Mouse (Mus musculus): ENCODE measurements around the gene Tgfbr2. TPM values are rescaled to one million over a fixed set of nuclear protein-coding genes. Genes with fewer than 3 reads are reported as not detected.

Gene Tgfbr2
- total RNA-seq, 2 experiments from 2014 or later = 9.6 to 11.2 TPM

DNA sequence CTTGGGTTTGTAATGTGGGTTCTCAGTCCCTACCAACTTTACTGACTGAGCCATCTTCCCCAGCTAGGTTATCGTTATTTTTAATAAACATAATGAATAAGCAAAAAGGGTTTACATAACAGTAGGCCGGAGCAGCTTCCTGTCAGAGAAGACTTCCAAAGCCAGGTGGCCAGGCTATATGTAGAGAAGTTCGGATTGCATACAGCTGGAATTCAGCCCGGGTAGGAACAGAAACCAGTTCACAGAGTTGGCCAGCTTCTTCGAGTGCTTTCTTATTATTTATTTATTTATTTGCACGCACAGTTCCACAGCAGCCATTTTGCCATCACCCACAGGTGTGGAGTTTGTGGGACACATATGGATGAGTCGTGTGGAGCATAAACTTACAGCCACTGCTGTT, 53.7 kb downstream of the Tgfbr2 start:
- DNase-seq (ENCODE audit: low spot score in 2 of 2) = no peak

DNA sequence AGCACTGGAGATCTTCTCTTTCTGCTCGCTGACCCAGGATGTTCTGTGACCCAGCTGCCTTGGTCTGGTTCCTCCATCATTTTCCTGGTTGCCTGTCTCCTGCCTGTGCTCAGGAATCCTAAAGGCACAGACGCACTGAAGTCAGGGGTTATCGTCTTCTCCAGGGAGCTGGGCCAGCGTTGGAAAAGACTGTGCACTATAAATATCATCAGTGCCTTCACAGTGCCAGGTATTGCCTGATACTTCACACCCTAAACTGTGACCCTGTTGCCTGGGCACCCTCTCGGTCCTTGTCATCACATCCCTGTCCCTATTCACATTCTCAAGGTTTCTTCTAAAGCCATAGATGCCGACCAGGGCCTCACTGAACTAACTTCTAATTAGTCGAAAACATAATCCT, 55.2 kb downstream of the Tgfbr2 start:
- no peak for DNase-seq (ENCODE audit: low spot score in 2 of 2)

DNA sequence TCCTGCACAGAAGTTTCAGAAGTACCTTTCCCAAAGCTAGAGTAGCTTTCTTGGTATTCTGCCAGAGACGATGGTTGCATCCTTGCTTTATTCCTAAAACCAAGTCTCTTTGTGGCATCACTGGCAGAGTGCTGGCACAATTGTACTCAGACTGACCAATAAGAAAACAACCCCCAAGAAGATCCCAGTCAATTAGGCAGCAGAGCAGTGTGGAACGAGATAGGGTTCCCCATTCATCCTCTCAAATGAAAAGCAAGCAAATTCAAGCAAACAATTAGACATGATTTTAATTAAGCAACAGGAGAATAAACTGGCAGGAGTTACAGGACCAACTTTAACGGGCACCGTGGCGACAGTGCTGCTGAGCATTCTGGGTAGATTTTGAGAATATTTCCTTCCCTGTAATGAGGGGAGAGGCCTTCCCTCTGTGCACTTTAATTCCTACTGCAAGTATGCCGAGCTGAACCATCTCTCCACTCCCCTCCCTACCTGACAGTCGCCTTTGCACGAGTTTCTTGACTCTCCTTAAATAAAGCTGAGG, 56.8 kb downstream of the Tgfbr2 start:
- DNase-seq (ENCODE audit: low spot score in 2 of 2) = no peak

DNA sequence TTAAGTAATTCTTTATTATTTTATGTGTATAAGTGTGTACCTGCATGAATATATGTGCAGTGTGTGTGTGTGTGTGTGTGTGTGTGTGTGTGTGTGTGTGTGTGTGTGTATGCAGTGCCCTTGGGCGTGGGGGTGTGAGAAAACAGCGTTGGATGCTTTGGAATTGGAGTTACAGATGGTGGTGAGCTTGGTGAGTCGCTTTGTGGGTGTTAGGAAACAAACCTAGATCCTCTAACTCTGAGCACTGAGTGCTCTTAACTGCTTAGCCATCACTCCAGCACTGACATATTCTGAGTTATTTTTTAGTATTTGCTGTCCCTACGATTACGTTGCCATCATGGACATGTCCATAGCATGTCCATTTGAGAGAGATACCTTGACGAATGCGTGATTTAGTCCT, 59.3 kb downstream of the Tgfbr2 start:
- peak in 1 of 2 experiments; percentile 54 for DNase-seq (ENCODE audit: low spot score in 2 of 2)

DNA sequence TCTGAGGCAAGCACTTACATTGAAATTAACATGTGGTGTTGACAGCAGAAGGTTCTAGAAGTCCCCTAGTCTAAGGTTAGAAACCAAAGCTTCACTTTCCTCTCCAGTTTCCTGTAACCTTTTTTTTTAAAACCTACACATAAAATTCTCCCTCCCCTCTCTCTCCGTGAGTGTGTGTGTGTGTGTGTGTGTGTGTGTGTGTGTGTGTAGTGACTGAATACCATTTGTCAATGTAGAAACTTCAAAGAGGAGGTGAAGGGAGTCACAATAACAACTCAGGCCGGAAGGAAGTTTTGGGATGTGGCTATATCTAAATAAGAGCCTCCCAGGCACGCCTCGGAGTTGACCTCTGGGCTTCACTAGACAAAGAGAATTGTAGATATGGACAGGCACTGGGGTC, 60.8 kb downstream of the Tgfbr2 start:
- DNase-seq (ENCODE audit: low spot score in 2 of 2) = no peak

DNA sequence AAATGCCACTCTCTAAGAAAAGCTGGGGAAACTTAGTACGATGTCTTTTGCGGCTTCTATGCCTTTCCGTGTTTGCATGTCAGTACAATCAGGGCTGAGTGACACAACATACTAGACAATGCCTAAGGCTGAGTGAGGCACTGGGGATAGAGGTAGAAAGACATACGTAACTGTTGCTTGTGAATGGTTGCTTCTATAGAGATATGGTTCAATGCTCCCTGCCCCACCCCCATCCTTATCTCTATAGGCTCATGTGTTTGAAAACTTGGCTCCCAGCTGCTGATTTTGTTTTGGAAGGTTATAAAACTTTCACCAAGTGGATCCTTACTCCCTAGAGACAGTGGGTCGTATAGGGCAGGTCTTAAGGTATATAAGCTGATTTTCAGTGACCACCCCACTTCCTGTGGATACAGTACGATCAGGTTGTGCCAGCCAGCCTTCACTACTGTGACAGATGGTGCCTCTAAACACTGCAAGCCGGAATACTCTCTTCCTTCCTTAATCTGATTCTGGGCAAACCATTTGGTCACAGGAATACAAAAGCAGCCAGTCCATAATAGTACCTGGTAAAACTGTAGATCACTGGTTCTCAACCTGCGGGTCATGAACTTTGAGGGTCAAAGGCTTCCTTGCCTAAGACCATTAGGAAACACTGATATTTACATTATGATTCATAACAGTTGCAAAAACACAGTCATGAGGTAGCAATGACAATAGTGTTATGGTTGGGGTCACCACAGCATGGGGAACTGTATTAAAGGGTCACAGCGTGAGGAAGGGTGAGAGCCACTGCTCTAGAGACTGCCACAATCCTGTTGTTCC, 63.8 kb downstream of the Tgfbr2 start:
- DNase-seq (ENCODE audit: low spot score in 2 of 2) = no peak

DNA sequence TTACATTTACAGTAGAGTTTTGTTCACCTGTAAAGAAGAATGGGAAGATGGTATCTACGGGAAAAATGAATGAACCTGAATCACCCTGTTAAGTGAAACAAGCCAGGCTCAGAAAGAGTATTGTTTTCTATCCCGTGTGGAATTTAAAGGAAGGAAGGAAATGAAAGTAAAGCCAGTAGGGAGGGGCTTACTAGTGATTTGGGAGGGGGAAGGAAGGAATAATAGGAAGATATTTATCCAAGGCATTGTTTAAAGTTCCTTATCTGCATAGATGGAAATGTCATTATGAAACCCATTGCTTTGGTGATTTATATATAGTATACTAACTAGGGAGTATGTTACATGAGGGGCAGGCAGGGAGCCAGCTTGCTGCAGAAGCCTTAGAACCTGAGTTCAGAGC, 66.4 kb downstream of the Tgfbr2 start:
- no peak for DNase-seq (ENCODE audit: low spot score in 2 of 2)

DNA sequence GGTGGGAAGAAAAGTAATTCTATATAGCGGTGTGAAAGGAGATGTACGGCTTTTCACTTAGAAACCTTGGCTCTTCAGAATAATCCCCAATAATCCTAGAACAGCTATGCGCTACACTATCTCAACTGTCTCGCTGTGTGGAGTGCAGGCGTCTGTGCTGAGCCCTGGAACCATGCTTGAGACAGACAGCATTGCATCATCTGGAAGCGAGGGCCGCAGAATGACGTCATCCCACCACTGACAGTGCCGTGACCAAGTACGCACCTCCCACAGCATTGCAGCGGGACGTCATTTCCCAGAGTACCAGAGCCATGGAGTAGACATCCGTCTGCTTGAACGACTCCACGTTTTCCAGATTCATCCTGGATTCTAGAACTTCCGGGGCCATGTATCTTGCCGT, 70.4 kb downstream of the Tgfbr2 start:
- no peak for DNase-seq (ENCODE audit: low spot score in 2 of 2)

DNA sequence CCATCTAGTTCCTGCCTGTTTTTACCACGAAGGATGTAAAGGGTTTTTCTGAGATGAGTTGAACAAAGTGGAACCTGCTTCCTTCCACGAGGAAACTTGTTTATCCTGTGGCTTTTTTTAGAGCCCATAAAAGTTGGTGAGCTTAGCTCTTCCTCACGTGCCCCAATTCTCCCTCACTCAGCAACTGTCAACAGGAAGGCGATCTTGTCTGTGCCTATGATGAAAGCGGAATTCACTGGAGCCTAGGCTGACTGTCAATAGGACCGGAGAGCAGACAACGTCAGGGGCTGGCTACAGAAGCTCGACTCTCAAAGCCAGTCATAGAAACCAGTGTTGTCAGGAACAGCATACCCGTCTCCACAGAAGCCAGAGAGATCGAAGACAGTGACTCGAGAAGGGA, 73.3 kb downstream of the Tgfbr2 start:
- DNase-seq (ENCODE audit: low spot score in 2 of 2) = no peak

DNA sequence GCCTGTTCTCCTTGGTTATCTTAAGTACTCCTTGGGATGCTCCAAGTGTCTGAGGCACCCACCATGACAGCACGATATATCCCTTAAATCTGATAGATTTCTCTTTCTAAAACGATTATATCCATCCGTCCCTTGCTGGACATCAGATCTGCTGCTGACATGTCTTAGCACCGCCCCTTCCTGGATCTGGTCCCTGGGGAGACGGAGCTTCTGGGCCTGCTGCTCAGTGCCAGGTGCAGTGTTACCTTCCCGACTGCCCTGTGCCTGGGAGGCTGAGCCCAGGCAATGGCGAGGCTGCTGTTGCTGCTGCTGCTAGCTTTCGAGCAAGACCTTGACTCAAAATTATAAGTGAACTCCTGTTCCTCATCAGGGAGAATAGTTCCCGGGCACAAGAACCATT, 75.1 kb downstream of the Tgfbr2 start:
- no peak for DNase-seq (ENCODE audit: low spot score in 2 of 2)

DNA sequence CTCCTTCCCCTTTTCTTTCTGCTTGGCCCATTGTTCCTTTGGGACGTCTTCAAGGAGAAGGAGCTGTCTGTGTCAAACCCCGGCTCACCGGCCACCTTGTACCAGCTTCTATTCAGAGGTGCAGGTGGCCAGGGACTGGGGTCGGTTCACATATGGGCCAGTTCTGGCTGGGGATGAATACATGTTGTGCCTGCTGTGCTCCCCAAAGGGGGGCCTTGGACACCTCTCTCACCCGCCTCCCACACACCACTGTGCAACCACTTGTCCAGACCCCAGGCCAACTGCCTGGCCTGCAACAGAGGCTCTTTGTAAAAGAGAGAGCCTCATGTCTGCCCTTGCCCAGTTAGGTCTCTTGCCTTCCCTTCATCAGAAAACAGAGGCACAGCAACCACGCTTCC, 75.6 kb downstream of the Tgfbr2 start:
- DNase-seq (ENCODE audit: low spot score in 2 of 2) = no peak

DNA sequence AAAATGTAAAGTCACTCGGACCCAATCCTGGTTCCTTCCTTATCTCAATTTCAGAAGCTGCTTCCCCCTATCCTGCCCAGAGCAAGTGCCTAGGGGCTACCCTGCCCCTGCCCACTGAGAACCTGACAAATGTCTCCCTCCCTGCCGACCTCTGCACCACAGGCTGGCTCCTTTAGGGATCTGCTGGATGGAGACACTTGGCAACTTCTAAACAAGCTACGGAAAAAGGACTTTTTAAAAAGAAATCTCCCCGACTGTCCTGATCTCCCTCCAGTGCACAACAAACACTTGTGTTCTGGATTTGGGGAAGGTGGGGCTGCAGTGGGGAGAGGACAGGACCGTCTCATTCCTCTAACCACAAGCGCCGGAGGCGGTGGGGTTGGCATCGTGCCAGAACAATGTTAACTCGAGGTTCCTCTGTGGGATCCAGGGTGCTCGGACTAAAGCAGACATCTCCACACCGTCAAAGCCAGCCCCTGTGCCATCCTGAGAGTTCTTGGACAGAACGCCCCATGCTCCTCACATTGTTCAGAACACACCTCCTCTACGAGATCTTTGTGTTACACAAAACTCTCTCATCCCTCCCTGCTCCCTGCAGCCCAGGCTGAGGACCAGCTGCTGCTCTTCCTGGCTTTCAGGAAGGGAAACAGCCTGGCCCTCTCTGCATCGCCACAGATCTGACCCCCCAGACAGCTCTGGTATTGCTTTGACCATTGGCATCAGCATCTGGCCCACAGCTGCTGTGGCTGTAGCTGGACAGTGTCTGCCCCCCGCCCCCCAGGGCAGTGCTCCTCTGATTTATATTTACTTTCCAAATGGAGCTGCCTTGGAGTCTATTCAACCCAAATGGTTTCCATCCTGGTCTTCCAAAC, 76.2 kb downstream of the Tgfbr2 start:
- no peak for DNase-seq (ENCODE audit: low spot score in 2 of 2)

DNA sequence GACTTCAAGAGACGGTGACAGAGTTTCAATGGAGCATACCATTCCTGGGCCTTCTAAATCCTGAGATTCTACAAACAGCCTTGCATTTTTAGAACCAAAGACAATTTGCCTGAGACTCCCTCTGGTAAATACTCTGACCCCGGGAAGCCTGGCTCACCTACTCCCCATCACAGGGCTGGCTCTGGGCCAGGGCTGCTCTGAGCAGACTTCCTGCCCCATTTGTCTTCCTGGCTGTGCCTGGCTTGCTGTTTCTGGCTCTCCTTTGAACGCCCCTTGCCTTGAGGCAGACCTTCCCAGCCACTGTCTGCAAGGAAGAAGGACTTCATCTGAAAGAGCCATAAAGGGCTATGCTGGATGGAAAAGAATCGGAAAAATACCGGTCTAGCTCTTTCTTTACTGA, 83.2 kb downstream of the Tgfbr2 start:
- no peak for DNase-seq (ENCODE audit: low spot score in 2 of 2)

DNA sequence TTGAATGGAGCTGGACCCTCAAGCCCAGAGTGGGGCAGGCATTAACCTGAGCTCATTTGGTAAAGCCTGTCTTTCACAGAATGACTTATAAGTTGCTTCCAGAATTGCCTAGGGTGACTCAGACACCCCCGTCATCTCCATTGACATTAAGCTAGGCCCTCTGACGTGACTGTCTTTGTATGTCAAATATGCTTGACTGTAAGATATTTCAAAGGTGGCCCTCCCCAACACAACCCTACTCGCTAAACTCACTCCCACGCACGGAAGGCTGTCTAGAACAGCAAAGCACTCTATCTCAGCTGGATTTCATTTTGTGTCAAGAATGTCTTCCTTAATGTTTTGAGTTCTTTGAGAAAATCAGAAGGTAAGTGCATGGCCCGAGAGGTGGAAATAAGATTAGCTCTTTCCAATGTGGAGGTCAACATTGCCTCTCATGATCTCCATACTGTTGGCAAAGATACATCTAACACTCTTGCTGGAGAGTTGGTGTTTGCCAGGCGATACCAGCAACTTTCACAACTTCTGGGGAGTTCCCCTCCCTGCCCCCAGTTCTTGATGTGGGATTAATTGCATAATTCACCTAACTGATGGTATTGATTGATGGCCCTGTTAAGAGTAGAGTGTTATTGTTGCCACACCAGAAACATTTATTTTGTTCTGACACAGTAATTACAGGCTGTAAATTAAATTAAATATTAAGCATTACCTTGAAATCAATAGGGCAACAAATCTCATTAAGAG, 83.9 kb downstream of the Tgfbr2 start:
- no peak for DNase-seq (ENCODE audit: low spot score in 2 of 2)

DNA sequence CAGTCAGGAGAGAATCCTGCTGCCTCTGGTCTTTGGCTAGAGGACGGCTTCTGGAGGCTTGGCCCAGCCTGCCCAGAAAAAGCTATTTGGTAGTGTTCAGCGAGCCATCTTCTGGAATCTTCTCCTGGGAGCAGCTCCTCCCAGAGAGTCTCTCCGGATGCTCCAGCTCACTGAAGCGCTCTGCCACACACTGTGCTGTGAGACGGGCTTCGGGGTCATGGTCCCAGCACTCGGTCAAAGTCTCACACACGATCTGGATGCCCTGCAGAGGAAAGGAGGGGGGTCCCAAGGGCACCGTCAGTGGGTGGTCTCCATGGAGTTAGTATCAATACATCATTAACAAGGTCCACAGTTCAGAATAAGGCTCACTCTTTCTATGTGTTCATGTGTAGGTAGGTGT, 84.9 kb downstream of the Tgfbr2 start:
- no peak for DNase-seq (ENCODE audit: low spot score in 2 of 2)

DNA sequence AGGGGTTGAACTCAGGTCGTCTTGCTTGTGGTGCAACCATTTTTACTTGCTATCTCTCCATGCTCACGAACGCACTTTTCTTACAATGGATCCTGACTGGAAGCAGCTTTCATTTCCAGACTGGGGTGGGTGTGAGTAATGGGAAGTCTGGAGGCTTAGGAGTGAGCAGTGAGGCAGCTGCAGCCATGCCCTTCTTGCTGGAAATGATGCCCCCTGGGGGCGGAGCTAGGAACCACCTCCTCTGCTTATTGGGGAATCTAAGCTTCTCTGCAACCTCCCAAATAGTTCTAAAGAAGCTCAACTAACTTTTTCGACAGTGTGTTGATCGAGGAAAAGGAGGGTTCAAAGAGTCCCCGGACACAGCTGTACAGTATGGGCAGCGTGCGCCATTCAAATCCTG, 86.2 kb downstream of the Tgfbr2 start:
- DNase-seq (ENCODE audit: low spot score in 2 of 2) = no peak

DNA sequence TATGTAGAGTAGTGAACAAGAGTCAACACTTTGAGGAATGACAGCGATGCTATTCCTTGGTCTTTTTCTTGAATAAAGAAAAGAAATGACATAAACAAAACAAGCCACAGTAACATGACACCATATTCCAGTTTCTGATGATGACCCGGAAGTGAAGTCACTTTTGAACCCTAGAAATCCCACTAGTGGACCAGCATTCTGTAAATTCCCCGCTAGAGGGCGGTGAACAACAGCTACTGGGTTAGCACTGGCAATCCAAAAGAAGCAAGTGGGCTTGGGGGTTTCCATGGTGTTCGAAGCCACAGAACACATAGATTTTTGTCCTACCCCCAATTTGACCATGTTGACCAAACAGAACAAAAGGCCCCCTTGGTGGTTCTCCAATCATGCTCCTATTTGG, 87.3 kb downstream of the Tgfbr2 start:
- DNase-seq (ENCODE audit: low spot score in 2 of 2) = peak in 1 of 2 experiments; percentile 80

DNA sequence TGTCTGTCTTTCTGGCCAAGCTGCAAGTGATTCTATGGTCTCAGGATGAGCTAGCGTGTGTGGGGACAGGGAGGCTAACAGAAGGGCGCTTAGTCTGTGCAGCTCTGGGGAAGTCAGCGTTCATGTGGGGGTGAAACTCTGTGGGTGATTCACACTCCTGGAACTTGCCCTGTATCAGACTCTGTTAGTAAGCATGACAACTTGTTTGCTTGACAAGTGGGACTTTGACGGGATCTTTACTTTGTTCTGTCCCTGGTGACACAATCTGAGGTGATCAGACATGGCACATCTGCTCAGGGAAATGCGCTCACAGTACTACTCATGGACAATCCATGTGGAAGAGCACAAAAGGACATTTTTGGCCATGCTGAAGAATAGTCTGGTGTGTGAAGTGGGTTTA, 87.9 kb downstream of the Tgfbr2 start:
- DNase-seq (ENCODE audit: low spot score in 2 of 2) = peak in 1 of 2 experiments; percentile 27

DNA sequence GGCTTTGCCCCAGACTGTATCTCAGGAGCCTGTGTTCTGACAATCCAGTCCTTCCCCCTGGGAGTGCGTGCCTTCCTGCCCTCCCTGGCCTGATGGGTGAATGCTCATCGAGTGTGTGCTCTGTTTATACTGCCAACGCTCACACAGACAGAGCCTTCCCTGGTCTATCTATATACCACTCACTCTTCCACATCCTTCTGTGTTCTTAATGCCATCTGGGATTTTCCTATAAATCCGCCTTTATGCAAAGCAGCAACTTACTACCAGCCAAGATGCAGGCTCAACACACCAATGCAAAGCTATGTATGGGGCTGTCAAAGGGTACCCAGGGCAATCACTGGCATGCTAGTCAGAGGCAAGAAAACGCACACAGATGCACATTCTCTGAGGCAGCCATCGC, 89.2 kb downstream of the Tgfbr2 start:
- no peak for DNase-seq (ENCODE audit: low spot score in 2 of 2)

DNA sequence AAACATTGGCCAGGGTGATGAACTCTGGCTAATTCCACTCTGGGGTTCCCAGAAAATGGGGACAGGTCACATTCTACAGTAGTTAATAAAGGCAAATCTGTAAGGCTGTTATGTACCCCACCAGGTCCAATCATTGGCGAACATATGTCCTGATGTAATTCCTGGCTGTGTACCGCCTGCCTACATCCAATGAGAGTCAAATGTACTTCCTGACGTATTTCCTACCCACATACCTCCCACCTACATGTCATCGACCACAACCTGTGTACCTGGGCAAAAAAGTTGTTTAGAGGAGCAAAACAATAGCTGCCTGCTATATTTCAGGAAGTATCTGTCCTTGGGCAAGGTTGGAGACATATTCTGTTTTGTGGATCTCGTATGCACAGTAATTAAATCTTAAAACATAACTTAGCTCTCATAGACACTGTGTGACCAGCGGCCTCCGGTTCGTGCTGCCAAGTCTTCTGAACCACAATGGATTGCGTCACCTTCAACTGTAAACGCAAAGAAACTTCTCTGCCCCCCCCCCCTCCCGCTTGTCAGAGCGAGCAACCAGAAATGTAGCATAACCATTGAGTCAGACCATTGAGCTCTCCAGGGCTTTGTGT, 90.7 kb downstream of the Tgfbr2 start:
- no peak for DNase-seq (ENCODE audit: low spot score in 2 of 2)

DNA sequence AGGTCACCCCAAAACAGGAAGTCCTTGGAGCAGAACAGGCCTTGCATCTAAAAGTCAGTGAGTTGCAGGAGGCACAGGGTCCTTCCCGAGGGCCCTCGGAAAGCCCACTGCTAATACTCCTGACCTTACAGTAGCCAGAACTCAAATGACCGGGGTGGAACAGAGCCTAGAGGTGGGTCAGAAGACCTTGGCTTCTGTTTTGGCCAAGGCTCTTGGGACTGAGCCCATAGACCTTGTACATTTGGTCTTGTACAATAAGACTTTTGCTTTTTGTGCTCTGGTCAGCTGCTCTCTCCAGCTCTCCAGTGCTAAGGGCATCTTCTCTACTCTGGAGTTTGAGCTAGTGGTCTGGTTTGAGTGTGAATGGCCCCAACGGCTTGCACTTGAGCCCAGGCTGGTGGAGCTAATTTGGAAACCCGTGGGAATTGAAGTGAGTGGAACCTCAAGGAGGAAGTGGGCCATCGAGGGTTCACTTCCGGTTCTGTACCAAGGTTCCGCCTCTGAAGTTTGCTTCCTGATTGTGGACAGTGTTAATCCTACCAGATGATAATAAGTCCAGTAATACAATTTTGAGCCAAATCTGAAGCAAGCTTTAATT, 91.3 kb downstream of the Tgfbr2 start:
- DNase-seq (ENCODE audit: low spot score in 2 of 2) = no peak

Measured in layer of hippocampus, adult 18-20 months (tissue).